Mouse (Mus musculus) NIH3T3 (cell line): ENCODE measurements around the gene Scgb1b20.
"Not testable (repeated sequence)": the region's sequence is repeated elsewhere in the genome, so short reads cannot be mapped to it uniquely, and the experiment has no call there.

Experiments used
- DNase-seq: peaks from one replicate; pipeline ENCODE4 v3.0.0-alpha.2; 2012; ENCODE audit warnings: low read depth

The Scgb1b20 gene

DNA sequence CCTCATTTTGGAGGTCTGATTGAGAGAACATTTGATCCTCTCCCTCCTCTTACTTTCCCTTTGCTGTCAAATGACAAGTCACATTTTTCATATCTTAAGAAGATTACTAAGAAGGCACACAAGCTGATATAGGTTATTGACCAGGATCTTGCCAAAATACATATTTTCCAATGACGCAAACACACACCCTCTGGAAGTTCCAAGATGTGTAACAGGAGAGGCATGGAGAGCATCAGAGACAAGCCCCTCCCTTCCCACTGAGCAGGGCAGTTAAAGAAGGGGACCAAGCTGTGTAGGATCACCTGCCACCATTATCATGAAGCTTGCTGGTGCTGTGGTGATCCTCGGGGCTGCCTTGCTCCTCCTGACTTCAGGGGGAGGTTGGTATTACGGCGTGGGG lies at the start of gene Scgb1b20:
TSS of gene Scgb1b20 (plus strand) at position 301 of the 400 bp plus-strand sequence.
- DNase-seq, result not testable (repeated sequence)

DNA sequence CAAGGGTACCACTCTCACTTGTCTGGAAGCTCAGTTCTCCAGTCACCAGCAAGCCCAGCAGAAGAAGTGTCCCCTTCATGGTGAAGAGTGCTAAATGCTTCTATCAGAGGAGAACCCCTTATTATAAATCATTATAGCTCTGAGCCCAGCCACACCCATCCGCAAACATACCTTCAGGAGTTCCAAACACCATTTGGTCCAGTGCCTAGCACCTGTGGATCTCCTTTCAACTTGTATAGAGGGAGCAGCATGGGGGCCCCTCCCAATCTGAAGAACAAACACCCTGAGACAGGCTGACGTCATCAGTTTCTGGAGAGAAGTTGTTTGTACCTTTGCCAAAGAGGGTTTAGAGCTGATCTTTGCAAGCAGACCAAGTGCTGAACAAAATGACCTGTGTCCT lies 6.8 kb upstream of the Scgb1b20 start, which contains the start of gene Scgb2b20:
TSS of gene Scgb2b20 (minus strand) at position 101 of the 400 bp plus-strand sequence.
- not testable (repeated sequence) for DNase-seq

DNA sequence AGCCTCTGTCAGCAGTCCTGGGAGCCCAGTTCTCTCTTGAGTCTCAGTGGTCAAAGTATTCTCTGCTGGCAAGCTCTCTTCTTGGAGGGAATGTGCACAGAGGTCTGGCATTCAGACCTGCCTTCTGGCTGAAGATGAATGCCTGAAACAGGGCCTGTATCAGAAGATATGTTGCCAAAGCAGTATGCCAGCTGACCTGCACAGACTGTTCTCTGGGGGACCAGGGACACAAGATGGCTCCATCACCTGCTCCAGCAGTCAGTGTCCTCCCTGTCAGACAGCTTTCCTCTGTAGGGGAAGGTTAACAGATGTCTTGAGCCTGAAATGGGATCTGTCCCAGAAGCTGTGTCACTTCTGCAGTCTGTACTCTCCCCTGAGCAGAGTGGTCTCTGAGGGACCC lies 26.7 kb downstream of the Scgb1b20 start:
- DNase-seq, result not testable (repeated sequence)

DNA sequence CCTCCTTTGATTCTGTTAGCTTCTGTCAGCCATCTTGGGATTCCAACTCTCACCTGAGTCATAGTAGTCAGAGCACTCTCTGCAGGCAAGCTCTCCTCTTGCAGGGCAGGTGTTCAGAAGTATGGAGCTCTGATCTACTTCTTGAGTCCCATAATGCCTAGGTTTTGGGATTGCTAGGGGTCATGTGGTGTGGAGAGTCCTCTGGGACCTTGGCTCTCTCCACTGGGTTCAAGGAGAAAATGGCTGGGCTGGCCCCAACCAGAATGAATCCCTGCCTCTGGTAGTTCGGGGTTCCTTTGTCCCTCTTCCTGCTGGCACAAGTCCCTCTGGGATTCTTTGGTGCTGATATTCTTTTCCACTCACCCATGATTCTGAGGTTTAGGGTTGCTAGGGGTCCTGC lies 28.6 kb downstream of the Scgb1b20 start:
- DNase-seq, result no peak

DNA sequence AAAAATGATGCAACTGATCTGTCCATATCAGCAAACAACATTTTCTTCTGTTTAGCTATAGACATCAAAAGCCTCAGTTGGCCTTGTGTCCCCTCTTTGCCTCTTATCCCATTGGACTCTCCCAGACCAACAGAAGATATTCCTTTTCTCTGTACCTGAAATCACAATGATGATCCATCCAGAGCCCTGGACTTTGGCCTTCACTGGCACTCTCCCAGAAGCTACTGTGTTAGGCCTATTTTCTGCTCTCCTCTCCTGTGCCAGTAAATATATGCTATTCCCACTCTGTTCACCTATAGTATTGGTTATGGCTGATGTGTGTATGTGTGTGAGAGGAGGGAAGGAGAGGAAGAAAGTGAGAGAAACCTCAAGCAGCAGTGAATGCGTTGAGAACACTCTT lies 36.6 kb downstream of the Scgb1b20 start:
- DNase-seq, result not testable (repeated sequence)
